Mouse (Mus musculus) stomach, embryonic 16.5 days (tissue): ENCODE data around the gene Ap2m1. TPM values are rescaled to one million over a fixed set of nuclear protein-coding genes. Genes with fewer than 3 reads are reported as not detected.
"Not testable (repeated sequence)": the region's sequence is repeated elsewhere in the genome, so short reads cannot be mapped to it uniquely, and the experiment has no call there.

Experiments
- ATAC-seq: fragments of 200-750 bp; cut with Nextera tagmentation; 2 replicates; pipeline ENCODE4 v1.8.0; 2017; ENCODE audit warnings: moderate number of reproducible peaks, moderate TSS enrichment; ENCODE audit not compliant: insufficient read depth, low FRiP score
- H3K27ac ChIP-seq: fragments of 300-500 bp; sonication (generic); 2 replicates; pipeline ENCODE4 v1.5.1; 2014; ENCODE audit warnings: low read length
- H3K27me3 ChIP-seq: fragments of 300-500 bp; sonication (generic); 2 replicates; pipeline ENCODE4 v1.6.1; 2014; ENCODE audit warnings: low read length, control low read depth, mixed read lengths; ENCODE audit not compliant: control insufficient read depth, insufficient read depth
- H3K36me3 ChIP-seq: fragments of 300-500 bp; sonication (generic); 2 replicates; pipeline ENCODE4 v1.6.1; 2014; ENCODE audit warnings: low read length; ENCODE audit not compliant: control insufficient read depth, insufficient read depth
- H3K4me1 ChIP-seq: fragments of 300-500 bp; sonication (generic); 2 replicates; pipeline ENCODE4 v1.6.1; 2014; ENCODE audit warnings: low read length, control low read depth, mixed read lengths; ENCODE audit not compliant: control insufficient read depth, insufficient read depth
- H3K4me2 ChIP-seq: fragments of 300-500 bp; sonication (generic); 2 replicates; pipeline ENCODE4 v1.6.1; 2014; ENCODE audit warnings: low read depth, low read length, mixed read lengths
- H3K4me3 ChIP-seq: fragments of 300-500 bp; sonication (generic); replicated peaks from 2 replicates; pipeline ENCODE4 v1.5.1; 2014; ENCODE audit warnings: mild to moderate bottlenecking, low read length
- H3K9ac ChIP-seq: fragments of 300-500 bp; sonication (generic); 2 replicates; pipeline ENCODE4 v1.6.1; 2014; ENCODE audit warnings: low read length
- H3K9me3 ChIP-seq: fragments of 300-500 bp; sonication (generic); replicated peaks from 2 replicates; pipeline ENCODE4 v1.6.1; 2016; ENCODE audit warnings: low read length, control low read depth; ENCODE audit not compliant: control insufficient read depth
- WGBS: fragments of 180-500 bp; shearing (Covaris S2); extraction: QIAGEN DNeasy Blood & Tissue Kit; methylation state at CpG from one replicate; pipeline ENCODE4 v1.1.7; 2014; 5-methylcytosine and 5-hydroxymethylcytosine counted together
- polyA plus RNA-seq: library from polyadenylated mRNA; unstranded; fragments of >200 nt; fragmentation: Nextera tagmentation; extraction: Ambion mirVana; gene quantifications from 2 replicates; pipeline ENCODE4 v1.2.1, GENCODE M21; 2015

The Ap2m1 gene
- polyA plus RNA-seq, result 565 and 588 TPM in 2 replicates

DNA sequence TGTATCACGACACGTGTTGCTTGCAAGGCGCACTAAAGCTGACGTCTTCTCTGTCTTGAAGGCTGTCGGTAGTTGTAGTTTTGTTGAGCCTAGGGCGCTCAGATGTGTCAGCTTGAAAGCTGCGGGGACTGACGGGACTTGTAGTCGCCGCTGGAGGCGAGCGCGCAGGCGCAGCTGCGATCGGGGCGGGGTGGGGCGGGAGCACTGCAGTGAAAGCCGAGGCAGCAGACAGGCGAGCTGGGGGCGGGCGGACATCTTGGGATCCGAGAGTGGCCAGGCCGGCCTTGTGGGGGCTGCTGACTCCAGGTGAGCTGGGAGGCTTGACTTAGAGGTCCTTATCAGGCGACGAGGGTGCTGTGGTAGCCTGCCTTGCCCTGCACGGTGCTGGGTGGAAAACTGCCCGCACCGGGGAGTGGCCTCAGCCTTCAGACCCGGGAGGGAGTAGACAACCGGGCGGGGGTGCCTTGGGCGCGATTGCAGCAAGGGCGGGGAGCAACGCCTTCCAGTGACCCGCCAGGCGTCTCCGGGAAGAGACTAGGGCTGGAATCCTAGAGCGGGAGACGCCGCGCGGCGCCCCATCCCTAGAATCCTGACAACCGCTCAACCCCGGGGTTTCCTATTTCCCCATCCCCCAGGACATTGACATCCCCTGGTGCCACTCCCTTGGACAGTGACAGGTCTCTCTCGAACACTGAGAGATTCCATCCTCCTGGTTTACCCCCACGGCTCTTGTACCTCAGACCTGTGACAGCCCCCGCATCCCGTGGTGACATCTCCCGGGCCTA, at the start of gene Ap2m1:
Ap2m1 (plus strand) TSS at position 183 of the 785 bp plus-strand sequence.
- Histone ChIP-seq H3K36me3 (peaks cover 21% of the 10 kb centered on the region), H3K27ac (peak within 1 kb of the TSS; percentile 96)
- ATAC-seq, result peak; percentile 97

DNA sequence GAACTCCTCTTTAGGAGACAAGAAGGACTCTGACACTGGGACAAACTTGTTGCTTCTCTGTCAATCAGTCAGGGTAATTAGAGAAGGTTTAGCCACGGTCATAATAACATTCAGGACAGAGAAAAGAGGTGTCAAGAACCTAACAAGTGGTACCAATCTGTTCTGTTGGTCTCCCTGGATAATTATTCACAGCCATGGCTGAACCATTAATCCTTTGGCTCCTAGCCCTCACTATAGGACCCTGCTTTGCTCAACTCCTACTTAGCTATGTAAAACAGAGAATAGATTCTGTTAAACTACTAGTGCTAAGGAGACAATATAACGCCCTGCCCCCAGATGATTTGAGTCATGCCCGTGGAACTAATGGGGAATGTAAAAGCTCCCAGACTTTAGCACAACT, 49.2 kb upstream of the Ap2m1 start:
- Histone ChIP-seq H3K9ac (no peak overlapping the region), H3K27ac (no peak overlapping the region), H3K4me3 (no peak overlapping the region), H3K4me1 (no peaks in the 10 kb centered on the region), H3K4me2 (no peak overlapping the region), H3K27me3 (no peaks in the 10 kb centered on the region), H3K36me3 (no peaks in the 10 kb centered on the region), H3K9me3 (no peaks in the 10 kb centered on the region)
- 66% methylated on average over 3 of the region's 3 CpGs for WGBS
- no peak for ATAC-seq

More for the DNA sequence above, at the start of gene Ap2m1:
- under 1% methylated on average over 52 of the region's 52 CpGs for WGBS
- peak within 1 kb of the TSS; percentile 94 for H3K9ac ChIP-seq
- no peaks in the 10 kb centered on the region for H3K27me3 ChIP-seq
- peak within 1 kb of the TSS; percentile 74 for H3K4me3 ChIP-seq
- H3K4me1 ChIP-seq, result peaks cover 23% of the 10 kb centered on the region
- peak within 1 kb of the TSS; percentile 93 for H3K4me2 ChIP-seq
- no peaks in the 10 kb centered on the region for H3K9me3 ChIP-seq

DNA sequence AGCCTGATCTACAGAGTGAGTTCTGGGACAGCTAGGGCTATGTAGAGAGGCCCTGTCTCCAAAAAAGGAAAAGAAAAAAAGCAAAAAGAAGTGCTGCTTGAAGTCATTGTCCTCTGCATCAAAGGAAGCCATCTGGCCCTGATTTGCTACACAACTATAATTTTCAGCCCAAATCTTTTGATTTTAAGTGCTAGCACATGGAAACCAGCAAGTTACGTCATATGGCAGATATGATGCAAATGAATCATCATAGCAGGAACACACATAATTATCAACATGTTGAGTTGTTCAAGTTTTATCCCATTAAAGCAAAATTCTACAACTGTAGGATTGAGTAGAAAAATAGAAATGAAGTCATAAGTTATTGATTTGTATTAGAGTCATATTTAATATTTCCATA, 47.1 kb upstream of the Ap2m1 start:
- Histone ChIP-seq H3K27me3 (no peaks in the 10 kb centered on the region), H3K4me2 (no peak overlapping the region), H3K9ac (no peak overlapping the region), H3K4me1 (no peaks in the 10 kb centered on the region), H3K9me3 (no peaks in the 10 kb centered on the region), H3K27ac (no peak overlapping the region), H3K36me3 (no peaks in the 10 kb centered on the region), H3K4me3 (no peak overlapping the region)
- WGBS, result 85% methylated on average over 1 of the region's 1 CpGs
- ATAC-seq, result no peak

DNA sequence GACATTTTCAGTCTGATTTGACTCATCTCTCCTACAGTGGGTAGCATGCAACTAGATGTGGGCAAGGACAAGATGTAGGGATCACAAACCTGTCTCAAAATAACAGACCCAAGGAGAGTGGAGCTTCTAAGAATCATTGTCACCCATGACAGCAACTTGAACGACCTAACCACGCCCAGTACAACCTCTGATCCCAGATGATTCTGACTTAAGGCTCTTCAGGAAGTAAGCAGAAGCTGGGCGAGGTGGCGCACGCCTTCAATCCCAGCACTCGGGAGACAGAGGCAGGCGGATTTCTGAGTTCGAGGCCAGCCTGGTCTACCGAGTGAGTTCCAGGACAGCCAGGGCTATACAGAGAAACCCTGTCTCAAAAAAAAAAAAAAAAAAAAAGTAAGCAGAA, 46.5 kb upstream of the Ap2m1 start:
- not testable (repeated sequence) for H3K4me1 ChIP-seq, H3K9me3 ChIP-seq, H3K27me3 ChIP-seq, H3K36me3 ChIP-seq, ATAC-seq, H3K9ac ChIP-seq, H3K4me2 ChIP-seq, H3K4me3 ChIP-seq, H3K27ac ChIP-seq
- WGBS, result 80% methylated on average over 9 of the region's 9 CpGs

DNA sequence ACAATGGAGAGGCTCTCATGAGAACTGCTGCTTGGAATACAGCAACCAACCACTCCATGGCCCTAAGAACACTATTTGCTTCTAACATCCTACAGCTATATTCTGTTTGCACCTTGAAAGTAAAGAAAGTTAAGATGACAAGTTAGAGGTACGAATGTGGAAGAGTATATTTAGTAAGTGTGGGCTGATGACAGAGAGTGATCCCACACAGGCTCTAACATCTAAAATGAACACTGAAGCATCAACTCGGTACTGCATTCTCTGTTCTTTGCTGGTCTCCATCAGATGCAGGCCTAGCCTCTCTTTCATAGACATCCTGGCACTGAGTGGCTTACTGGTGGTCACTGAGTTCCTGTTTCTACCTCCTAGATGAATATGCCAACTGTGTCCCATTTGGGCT, 46.0 kb upstream of the Ap2m1 start:
- no peaks in the 10 kb centered on the region for H3K36me3 ChIP-seq
- H3K4me3 ChIP-seq, result no peak overlapping the region
- H3K9me3 ChIP-seq, result no peaks in the 10 kb centered on the region
- H3K27ac ChIP-seq, result no peak overlapping the region
- H3K4me2 ChIP-seq, result no peak overlapping the region
- H3K27me3 ChIP-seq, result no peaks in the 10 kb centered on the region
- H3K9ac ChIP-seq, result no peak overlapping the region
- H3K4me1 ChIP-seq, result no peaks in the 10 kb centered on the region
- 88% methylated on average over 2 of the region's 2 CpGs for WGBS
- ATAC-seq, result no peak

DNA sequence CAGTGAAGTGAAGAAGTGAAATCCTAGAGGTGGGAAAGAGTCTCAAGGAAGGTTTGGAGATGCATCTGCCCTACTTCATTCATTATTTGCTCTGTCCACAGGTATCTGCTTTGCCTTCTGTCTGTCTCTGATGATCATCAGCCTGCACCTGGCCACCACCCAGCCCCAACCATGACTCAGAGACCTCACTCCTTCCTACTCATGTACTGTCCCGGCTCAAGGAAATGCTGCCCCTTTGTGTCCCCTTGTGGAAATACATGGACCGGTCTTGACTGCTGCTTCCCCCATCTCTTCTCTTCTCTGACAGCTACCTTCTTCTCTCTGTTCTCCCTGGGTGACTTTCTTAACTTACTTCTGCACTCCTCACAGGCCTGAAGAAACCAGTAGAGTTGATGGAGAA, 44.7 kb upstream of the Ap2m1 start:
- no peak overlapping the region for H3K4me2 ChIP-seq
- no peaks in the 10 kb centered on the region for H3K9me3 ChIP-seq
- H3K27ac ChIP-seq, result no peak overlapping the region
- H3K27me3 ChIP-seq, result no peaks in the 10 kb centered on the region
- 47% methylated on average over 2 of the region's 2 CpGs for WGBS
- ATAC-seq, result no peak
- no peaks in the 10 kb centered on the region for H3K36me3 ChIP-seq
- no peaks in the 10 kb centered on the region for H3K4me1 ChIP-seq
- no peak overlapping the region for H3K4me3 ChIP-seq
- no peak overlapping the region for H3K9ac ChIP-seq

DNA sequence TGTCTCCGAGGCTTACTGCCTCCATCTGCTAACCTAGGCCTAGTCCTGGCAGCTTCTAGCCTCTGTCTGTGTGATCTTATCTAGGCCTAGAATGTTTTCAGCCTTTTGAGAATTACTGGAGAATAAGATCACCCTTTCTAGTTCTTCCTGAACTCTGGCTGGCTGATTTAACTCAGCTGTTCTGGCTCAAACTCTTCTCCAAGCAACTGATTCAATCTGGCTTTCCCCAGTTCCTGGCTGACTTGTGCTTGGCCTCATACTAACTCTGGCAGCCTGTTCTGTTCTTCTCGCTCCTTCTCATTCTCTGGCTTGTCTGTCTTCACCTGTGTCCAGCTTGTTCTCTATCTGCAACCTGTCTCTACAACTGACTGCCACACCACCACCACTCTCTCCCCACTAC, 44.0 kb upstream of the Ap2m1 start:
- H3K4me1 ChIP-seq, result no peaks in the 10 kb centered on the region
- H3K4me3 ChIP-seq, result no peak overlapping the region
- no peak for ATAC-seq
- H3K4me2 ChIP-seq, result no peak overlapping the region
- no peaks in the 10 kb centered on the region for H3K36me3 ChIP-seq
- H3K9me3 ChIP-seq, result no peaks in the 10 kb centered on the region
- H3K27me3 ChIP-seq, result no peaks in the 10 kb centered on the region
- H3K9ac ChIP-seq, result no peak overlapping the region
- WGBS, result 71% methylated on average over 2 of the region's 2 CpGs
- no peak overlapping the region for H3K27ac ChIP-seq

DNA sequence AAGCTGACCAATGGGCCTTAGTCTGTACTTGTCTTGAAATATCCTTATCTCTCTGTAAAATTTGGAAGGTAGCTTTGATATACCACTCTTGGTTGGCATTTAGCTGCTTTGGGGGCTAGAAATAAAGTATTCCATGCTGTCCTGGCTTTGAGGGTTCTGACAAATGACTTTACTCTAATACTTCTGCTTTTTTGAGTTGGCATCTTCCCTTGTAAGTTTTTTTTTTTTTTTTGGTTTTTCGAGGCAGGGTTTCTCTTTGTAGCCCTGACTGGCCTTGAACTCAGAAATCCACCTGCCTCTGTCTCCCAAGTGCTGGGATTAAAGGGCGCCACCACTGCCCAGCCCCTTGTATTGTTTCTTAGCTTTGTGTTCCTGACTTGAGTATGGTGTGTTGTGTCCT, 41.8 kb upstream of the Ap2m1 start:
- Histone ChIP-seq H3K9me3 (no peaks in the 10 kb centered on the region), H3K4me3 (no peak overlapping the region), H3K4me1 (no peaks in the 10 kb centered on the region), H3K9ac (no peak overlapping the region), H3K27ac (no peak overlapping the region), H3K36me3 (no peaks in the 10 kb centered on the region), H3K27me3 (no peaks in the 10 kb centered on the region), H3K4me2 (no peak overlapping the region)
- no peak for ATAC-seq
- 67% methylated on average over 2 of the region's 2 CpGs for WGBS

DNA sequence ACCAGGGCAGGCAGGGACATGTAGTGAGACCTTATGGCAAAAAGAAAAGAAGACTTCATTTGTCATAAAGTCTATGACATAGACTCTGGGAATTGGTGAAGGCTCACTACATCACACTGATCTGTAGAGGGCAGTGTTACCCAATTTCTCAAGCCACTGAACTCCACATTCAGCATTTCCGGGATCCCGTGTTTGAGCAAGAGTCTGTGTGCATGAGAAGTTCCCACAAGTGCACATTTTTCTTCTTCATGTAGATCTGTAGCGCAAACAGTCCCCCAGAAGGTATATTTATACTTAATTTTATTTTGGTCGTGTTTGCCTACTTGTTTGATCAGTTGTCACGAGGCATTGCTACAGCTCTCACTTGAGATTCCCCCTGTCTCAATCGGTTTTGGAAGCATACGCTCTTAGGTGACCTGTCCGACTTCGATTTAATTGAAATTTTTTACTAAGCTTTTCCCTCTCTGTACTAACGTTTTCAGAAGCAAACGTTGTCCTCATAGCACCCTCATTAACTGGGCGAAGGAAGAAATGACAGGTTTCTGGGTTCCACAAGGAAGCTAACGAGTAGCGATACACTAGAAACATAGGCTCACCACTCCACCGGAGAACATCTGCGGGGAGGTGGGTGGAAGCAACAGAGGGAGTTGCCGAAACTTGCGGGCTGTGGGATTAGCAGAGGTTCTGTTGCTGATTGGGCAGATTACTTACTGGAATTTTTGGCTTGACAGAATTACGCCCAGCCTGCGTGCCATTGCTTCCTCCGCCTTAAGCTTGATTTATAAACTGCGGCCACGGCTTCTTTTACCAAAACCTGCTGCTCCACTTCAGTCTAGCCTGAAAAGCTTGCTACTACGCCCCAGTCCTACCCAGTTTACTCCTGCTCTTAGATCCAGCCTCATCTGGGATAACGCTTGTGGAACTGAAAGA, 38.3 kb upstream of the Ap2m1 start:
- Histone ChIP-seq H3K4me3 (peak overlapping the region; percentile 40), H3K4me1 (peaks cover 3% of the 10 kb centered on the region; the same call in 1 of the 2 replicates), H3K4me2 (peak overlapping the region; percentile 63), H3K9me3 (no peaks in the 10 kb centered on the region), H3K27ac (peak overlapping the region; percentile 56; the same call in 1 of the 2 replicates), H3K27me3 (no peaks in the 10 kb centered on the region), H3K9ac (peak overlapping the region; percentile 57), H3K36me3 (0 out of 2 replicates have a peak, but pooled peaks cover 6% of the 10 kb centered on the region)
- 19% methylated on average over 25 of the region's 25 CpGs for WGBS
- ATAC-seq, result peak; percentile 13; the same call in 1 of the 2 replicates
